Mouse (Mus musculus) lung, adult 2 months (tissue): ENCODE results near the gene Rab17.

Source experiments
- CTCF ChIP-seq: fragments of 200-500 bp; IDR thresholded peaks from 2 replicates; pipeline ENCODE4 v1.5.1; 2011; ENCODE audit warnings: mild to moderate bottlenecking, low read length, control low read depth; ENCODE audit not compliant: insufficient read depth
- POLR2A ChIP-seq: fragments of 200-500 bp; IDR thresholded peaks from 2 replicates; pipeline ENCODE4 v1.6.1; 2011; ENCODE audit warnings: low read depth, mild to moderate bottlenecking, control low read depth, low read length, borderline replicate concordance; ENCODE audit errors: extremely low read depth

GRCm38 (mm10) chr1:91010216-91010615, 40.8 kb upstream of the Rab17 start:
- no peak for TF ChIP-seq CTCF
- no peak for TF ChIP-seq POLR2A
